Mouse (Mus musculus) MEL (cell line): ENCODE data around the gene Elovl7. TPM values are rescaled to one million over a fixed set of nuclear protein-coding genes. Genes with fewer than 3 reads are reported as not detected.

ENCODE experiments used
- DNase-seq: peaks from one replicate; pipeline ENCODE4 v3.0.0; 2011; ENCODE audit warnings: low read depth, low spot score
- H3K27ac ChIP-seq: 2 replicates; pipeline ENCODE4 v1.5.1; 2012; ENCODE audit warnings: low read depth, mild to moderate bottlenecking, control low read depth, low read length, moderate library complexity; ENCODE audit not compliant: control insufficient read depth
- H3K27me3 ChIP-seq, 2 experiments: fragments of 150-350 bp in 1 of 2; sonication (generic) in 1 of 2; 2 replicates each; pipeline ENCODE4 v1.6.1; 2012; ENCODE audit warnings: low read length in 2 of 2, mild to moderate bottlenecking in 2 of 2, improper control_type of control experiment in 1 of 2, moderate library complexity in 1 of 2; ENCODE audit not compliant: insufficient read depth in 2 of 2, control insufficient read depth in 1 of 2
- H3K36me3 ChIP-seq, 2 experiments: 2 replicates each; pipeline ENCODE4 v1.6.1; 2012 to 2014; ENCODE audit warnings: low read length in 2 of 2, improper control_type of control experiment in 1 of 2, inconsistent platforms in 1 of 2, mild to moderate bottlenecking in 1 of 2; ENCODE audit not compliant: insufficient read depth in 2 of 2, control insufficient read depth in 1 of 2
- H3K4me1 ChIP-seq, 2 experiments: fragments of 150-350 bp in 1 of 2; sonication (generic) in 1 of 2; 2 replicates each; pipeline ENCODE4 v1.6.1; 2012; ENCODE audit warnings: low read length in 2 of 2, improper control_type of control experiment in 1 of 2, mild to moderate bottlenecking in 1 of 2; ENCODE audit not compliant: insufficient read depth in 2 of 2, control insufficient read depth in 1 of 2
- H3K4me3 ChIP-seq, 2 experiments: fragments of 150-350 bp in 1 of 2; sonication (generic) in 1 of 2; 2 replicates each; pipeline ENCODE4 v1.5.1; 2012; ENCODE audit warnings: low read depth in 2 of 2, low read length in 2 of 2, mild to moderate bottlenecking in 2 of 2, moderate library complexity in 2 of 2, control low read depth in 1 of 2, improper control_type of control experiment in 1 of 2; ENCODE audit not compliant: control insufficient read depth in 1 of 2, insufficient read depth in 1 of 2
- H3K79me2 ChIP-seq: 2 replicates; pipeline ENCODE4 v1.6.1; 2012; ENCODE audit warnings: mild to moderate bottlenecking, low read length, moderate library complexity; ENCODE audit not compliant: control insufficient read depth, poor library complexity, insufficient read depth
- H3K9ac ChIP-seq: 2 replicates; pipeline ENCODE4 v1.6.1; 2012; ENCODE audit warnings: low read depth, mild to moderate bottlenecking, control low read depth, low read length, moderate library complexity; ENCODE audit not compliant: control insufficient read depth, poor library complexity, severe bottlenecking
- H3K9me3 ChIP-seq: fragments of 150-350 bp; sonication (generic); replicated peaks from 2 replicates; pipeline ENCODE4 v1.6.1; 2012; ENCODE audit warnings: mild to moderate bottlenecking, low read length, improper control_type of control experiment, moderate library complexity; ENCODE audit not compliant: insufficient read depth
- BHLHE40 ChIP-seq: IDR thresholded peaks from 2 replicates; pipeline ENCODE4 v1.6.1; 2012; ENCODE audit warnings: low read depth, mild to moderate bottlenecking, inconsistent platforms, low read length, improper control_type of control experiment, borderline replicate concordance
- CHD1 ChIP-seq: IDR thresholded peaks from 2 replicates; pipeline ENCODE4 v1.6.1; 2012; ENCODE audit warnings: low read depth, mild to moderate bottlenecking, inconsistent platforms, low read length, improper control_type of control experiment
- CHD2 ChIP-seq: IDR thresholded peaks from 2 replicates; pipeline ENCODE4 v1.6.1; 2011; ENCODE audit warnings: low read length, improper control_type of control experiment
- CTCF ChIP-seq, 3 experiments: IDR thresholded peaks in 2 of 3; conservative IDR thresholded peaks in 1 of 3; 2 replicates each; pipeline ENCODE4 v1.5.1; 2011 to 2012; ENCODE audit warnings: low read length in 3 of 3, low read depth in 2 of 3, mild to moderate bottlenecking in 2 of 3, improper control_type of control experiment in 1 of 3, inconsistent platforms in 1 of 3, mixed read lengths in 1 of 3, moderate library complexity in 1 of 3; ENCODE audit not compliant: control insufficient read depth in 1 of 3, insufficient read depth in 1 of 3, poor library complexity in 1 of 3, severe bottlenecking in 1 of 3
- ELF1 ChIP-seq: IDR thresholded peaks from 2 replicates; pipeline ENCODE4 v1.6.1; 2014; ENCODE audit warnings: low read depth, mild to moderate bottlenecking, inconsistent platforms, low read length, improper control_type of control experiment, moderate library complexity
- EP300 ChIP-seq, 2 experiments: IDR thresholded peaks; 2 replicates each; pipeline ENCODE4 v1.6.1; 2011; ENCODE audit warnings: improper control_type of control experiment in 2 of 2, low read length in 2 of 2, low read depth in 1 of 2, mild to moderate bottlenecking in 1 of 2
- ETS1 ChIP-seq: IDR thresholded peaks from 2 replicates; pipeline ENCODE4 v1.6.1; 2012; ENCODE audit warnings: low read depth, mild to moderate bottlenecking, inconsistent platforms, low read length, improper control_type of control experiment, moderate library complexity
- GABPA ChIP-seq: IDR thresholded peaks from 2 replicates; pipeline ENCODE4 v1.6.1; 2012; ENCODE audit warnings: low read depth, mild to moderate bottlenecking, inconsistent platforms, low read length, improper control_type of control experiment, moderate library complexity
- GATA1 ChIP-seq: IDR thresholded peaks from 2 replicates; pipeline ENCODE4 v1.6.1; 2011; ENCODE audit warnings: low read depth, low read length, improper control_type of control experiment
- MAX ChIP-seq: IDR thresholded peaks from 2 replicates; pipeline ENCODE4 v1.6.1; 2011; ENCODE audit warnings: low read length, improper control_type of control experiment
- MEF2A ChIP-seq: IDR thresholded peaks from 2 replicates; pipeline ENCODE4 v1.6.1; 2014; ENCODE audit warnings: low read depth, mild to moderate bottlenecking, inconsistent platforms, low read length, improper control_type of control experiment; ENCODE audit not compliant: poor library complexity, insufficient replicate concordance, severe bottlenecking; ENCODE audit errors: extremely low read depth
- MYC ChIP-seq: IDR thresholded peaks from 2 replicates; pipeline ENCODE4 v1.6.1; 2011; ENCODE audit warnings: low read depth, mild to moderate bottlenecking, low read length, improper control_type of control experiment, moderate library complexity
- NELFE ChIP-seq: IDR thresholded peaks from 2 replicates; pipeline ENCODE4 v1.6.1; 2011; ENCODE audit warnings: low read depth, low read length, improper control_type of control experiment
- NRF1 ChIP-seq: IDR thresholded peaks from 2 replicates; pipeline ENCODE4 v1.6.1; 2014; ENCODE audit warnings: low read depth, mild to moderate bottlenecking, inconsistent platforms, low read length, improper control_type of control experiment, moderate library complexity; ENCODE audit not compliant: poor library complexity, insufficient read depth, severe bottlenecking
- POLR2AphosphoS2 ChIP-seq: IDR thresholded peaks from 2 replicates; pipeline ENCODE4 v1.6.1; 2011; ENCODE audit warnings: low read length, improper control_type of control experiment
- SIN3A ChIP-seq: IDR thresholded peaks from 2 replicates; pipeline ENCODE4 v1.6.1; 2012; ENCODE audit warnings: low read length, improper control_type of control experiment, inconsistent platforms
- TAL1 ChIP-seq: IDR thresholded peaks from 2 replicates; pipeline ENCODE4 v1.6.1; 2012; ENCODE audit warnings: mild to moderate bottlenecking, inconsistent platforms, low read length, moderate library complexity, mixed read lengths
- TBP ChIP-seq: IDR thresholded peaks from 2 replicates; pipeline ENCODE4 v1.8.0; 2011; ENCODE audit warnings: low read depth, low read length, improper control_type of control experiment
- USF2 ChIP-seq, 2 experiments: IDR thresholded peaks; 2 replicates each; pipeline ENCODE4 v1.6.1; 2011 to 2012; ENCODE audit warnings: improper control_type of control experiment in 2 of 2, low read length in 2 of 2, borderline replicate concordance in 1 of 2, inconsistent platforms in 1 of 2, low read depth in 1 of 2, mild to moderate bottlenecking in 1 of 2; ENCODE audit not compliant: insufficient read depth in 1 of 2
- ZC3H11A ChIP-seq: IDR thresholded peaks from 2 replicates; pipeline ENCODE4 v1.6.1; 2012; ENCODE audit warnings: low read depth, mild to moderate bottlenecking, inconsistent platforms, low read length, improper control_type of control experiment
- ZMIZ1 ChIP-seq: IDR thresholded peaks from 2 replicates; pipeline ENCODE4 v1.6.1; 2012; ENCODE audit warnings: low read depth, mild to moderate bottlenecking, inconsistent platforms, low read length, improper control_type of control experiment, moderate library complexity
- polyA plus RNA-seq, 2 experiments: library from polyadenylated mRNA; stranded (reverse) in 1 of 2; unstranded in 1 of 2; fragments of >175 nt in 1 of 2; fragments of >200 nt in 1 of 2; gene quantifications; 2 replicates each; pipeline versions ENCODE4 v1.2.1 to v1.2.4; 2012; ENCODE audit warnings: low replicate concordance in 2 of 2, low read depth in 1 of 2; ENCODE audit not compliant: insufficient read length in 2 of 2, insufficient read depth in 1 of 2, missing spikeins in 1 of 2
- total RNA-seq: library from RNA; depleted of rRNA; stranded (reverse); fragments of 300-350 nt; gene quantifications from 2 replicates; pipeline ENCODE4 v1.2.3, GENCODE M21; 2012

The Elovl7 gene
- total and polyA plus RNA-seq, 3 experiments, result not detected

- TF ChIP-seq GABPA, result peak; percentile 17; the same call in 1 of the 2 replicates
- peak; percentile 96 for TF ChIP-seq GATA1
- TF ChIP-seq ELF1, result peak; percentile 67; the same call in 1 of the 2 replicates
- 0 out of 2 replicates have a peak, but pooled peaks have one; percentile 20 for TF ChIP-seq MYC
- no peak for TF ChIP-seq CHD2
- TF ChIP-seq MAX, result 0 out of 2 replicates have a peak, but pooled peaks have one; percentile 23
Measured at GRCm38 (mm10) chr13:108170002-108170401, 44.2 kb upstream of the Elovl7 start (continued).

GRCm38 (mm10) chr13:108170511-108170910 is 43.7 kb upstream of the Elovl7 start:
- peak overlapping the region in 1 of 2 experiments; percentile 44; a peak in 1 of 4 replicates for H3K4me3 ChIP-seq
- no peaks in the 10 kb centered on the region for H3K27me3 ChIP-seq
- peak; percentile 2; the same call in 1 of the 2 replicates for TF ChIP-seq ZC3H11A
- no peak for TF ChIP-seq ELF1
- TF ChIP-seq USF2 (IDR thresholded peaks at IDR 0.05; ENCODE audit: borderline replicate concordance in 1 of 2, insufficient read depth in 1 of 2, low read depth in 1 of 2, low read length in 2 of 2), result no peak
- TF ChIP-seq TAL1, result no peak
- 0 out of 2 replicates have a peak, but pooled peaks have one; percentile 6 for TF ChIP-seq ETS1
- no peak for TF ChIP-seq NELFE
- TF ChIP-seq BHLHE40, result no peak
- TF ChIP-seq CTCF (IDR thresholded peaks at IDR 0.05 in 2 of 3, conservative IDR thresholded peaks at IDR 0.05 in 1 of 3; ENCODE audit: control insufficient read depth in 1 of 3, insufficient read depth in 1 of 3, low read depth in 2 of 3, low read length in 3 of 3, poor library complexity in 1 of 3, severe bottlenecking in 1 of 3), result no peak
- no peak for TF ChIP-seq MEF2A
- TF ChIP-seq TBP, result no peak
- no peak for TF ChIP-seq SIN3A
- no peak for TF ChIP-seq CHD2
- TF ChIP-seq POLR2AphosphoS2, result no peak
- TF ChIP-seq EP300 (IDR thresholded peaks at IDR 0.05; ENCODE audit: low read depth in 1 of 2, low read length in 2 of 2), result no peak
- TF ChIP-seq NRF1, result no peak
- TF ChIP-seq CHD1, result no peak
- TF ChIP-seq ZMIZ1, result no peak
- no peaks in the 10 kb centered on the region for H3K9me3 ChIP-seq
- H3K27ac ChIP-seq, result peak overlapping the region; percentile 87
- DNase-seq, result peak; percentile 74
- H3K36me3 ChIP-seq, result peaks cover 24 to 31% of the 10 kb centered on the region in 2 experiments
- peak overlapping the region; percentile 26 for H3K9ac ChIP-seq
- H3K79me2 ChIP-seq, result peaks cover 5% of the 10 kb centered on the region; the same call in 1 of the 2 replicates
- peaks cover 19 to 21% of the 10 kb centered on the region in 2 experiments for H3K4me1 ChIP-seq
